Mouse (Mus musculus) spleen, postnatal 4 days (tissue): ENCODE data around the gene Pex11b.
A peak's percentile ranks its signal among the peaks of the same experiment; 100 is the strongest.
"Not testable (repeated sequence)": the region's sequence is repeated elsewhere in the genome, so short reads cannot be mapped to it uniquely, and the experiment has no call there.

Source experiments
- DNase-seq, 2 experiments: peaks; one replicate each; pipeline ENCODE4 v3.0.0; 2022; ENCODE audit warnings: low spot score in 2 of 2

Pex11b gene

GRCm38 (mm10) chr3:96623201-96623600, 12.0 kb upstream of the Pex11b start:
- DNase-seq = no peak

- peak; percentile 93 to 95 for DNase-seq
Measured at GRCm38 (mm10) chr3:96629729-96630600, 5.2 kb upstream of the Pex11b start, which contains the start of gene Rbm8a. Gene Rbm8a, plus strand, starts transcription at chr3:96629933.

GRCm38 (mm10) chr3:96632058-96632457, 3.1 kb upstream of the Pex11b start:
- DNase-seq = no peak

GRCm38 (mm10) chr3:96634015-96634414, 1.2 kb upstream of the Pex11b start:
- no peak for DNase-seq

- DNase-seq = no peak
Measured at GRCm38 (mm10) chr3:96635906-96636305, 730 bp downstream of the Pex11b start.

GRCm38 (mm10) chr3:96636448-96636847, 1.3 kb downstream of the Pex11b start:
- no peak for DNase-seq

- DNase-seq = peak; percentile 71 to 84
Measured at GRCm38 (mm10) chr3:96639219-96639618, 4.0 kb downstream of the Pex11b start.

- DNase-seq = peak in 1 of 2 experiments; percentile 70
Measured at GRCm38 (mm10) chr3:96645018-96645649, 10.0 kb downstream of the Pex11b start, which contains the start of gene Itga10. Gene Itga10, plus strand, starts transcription at chr3:96645584.

GRCm38 (mm10) chr3:96647365-96647764, 12.2 kb downstream of the Pex11b start:
- DNase-seq = no peak

GRCm38 (mm10) chr3:96660901-96661300, 25.7 kb downstream of the Pex11b start:
- DNase-seq = no peak

GRCm38 (mm10) chr3:96662731-96663316, 27.6 kb downstream of the Pex11b start:
- DNase-seq = no peak

GRCm38 (mm10) chr3:96663432-96664239, 28.5 kb downstream of the Pex11b start:
- DNase-seq = peak; percentile 54 to 83

- DNase-seq = not testable (repeated sequence)
Measured at GRCm38 (mm10) chr3:96665732-96666363, 30.7 kb downstream of the Pex11b start.

- DNase-seq = no peak
Measured at GRCm38 (mm10) chr3:96666916-96667315, 31.7 kb downstream of the Pex11b start.

- DNase-seq = no peak
Measured at GRCm38 (mm10) chr3:96667316-96667715, 32.1 kb downstream of the Pex11b start.

- no peak for DNase-seq
Measured at GRCm38 (mm10) chr3:96668424-96669067, 33.4 kb downstream of the Pex11b start.

GRCm38 (mm10) chr3:96669727-96670468, 34.7 kb downstream of the Pex11b start, which contains the start of gene Ankrd35:
Gene Ankrd35, plus strand, starts transcription at chr3:96670131.
- peak; percentile 72 to 83 for DNase-seq

GRCm38 (mm10) chr3:96671519-96671918, 36.3 kb downstream of the Pex11b start:
- no peak for DNase-seq

- no peak for DNase-seq
Measured at GRCm38 (mm10) chr3:96673514-96673913, 38.3 kb downstream of the Pex11b start.

- no peak for DNase-seq
Measured at GRCm38 (mm10) chr3:96674442-96674841, 39.3 kb downstream of the Pex11b start.
